Mouse (Mus musculus) central nervous system, embryonic 18 days (tissue): Measurements from ENCODE around the gene Clk1. TPM values are rescaled to one million over a fixed set of nuclear protein-coding genes. Genes with fewer than 3 reads are reported as not detected.

Source experiments
- polyA plus RNA-seq: library from polyadenylated mRNA; depleted of rRNA; stranded (reverse); fragments of >200 nt; gene quantifications from 2 replicates; pipeline ENCODE4 v1.2.3, GENCODE M21; 2012; rRNA removed

The Clk1 gene
- polyA plus RNA-seq, result 271 and 307 TPM in 2 replicates

DNA sequence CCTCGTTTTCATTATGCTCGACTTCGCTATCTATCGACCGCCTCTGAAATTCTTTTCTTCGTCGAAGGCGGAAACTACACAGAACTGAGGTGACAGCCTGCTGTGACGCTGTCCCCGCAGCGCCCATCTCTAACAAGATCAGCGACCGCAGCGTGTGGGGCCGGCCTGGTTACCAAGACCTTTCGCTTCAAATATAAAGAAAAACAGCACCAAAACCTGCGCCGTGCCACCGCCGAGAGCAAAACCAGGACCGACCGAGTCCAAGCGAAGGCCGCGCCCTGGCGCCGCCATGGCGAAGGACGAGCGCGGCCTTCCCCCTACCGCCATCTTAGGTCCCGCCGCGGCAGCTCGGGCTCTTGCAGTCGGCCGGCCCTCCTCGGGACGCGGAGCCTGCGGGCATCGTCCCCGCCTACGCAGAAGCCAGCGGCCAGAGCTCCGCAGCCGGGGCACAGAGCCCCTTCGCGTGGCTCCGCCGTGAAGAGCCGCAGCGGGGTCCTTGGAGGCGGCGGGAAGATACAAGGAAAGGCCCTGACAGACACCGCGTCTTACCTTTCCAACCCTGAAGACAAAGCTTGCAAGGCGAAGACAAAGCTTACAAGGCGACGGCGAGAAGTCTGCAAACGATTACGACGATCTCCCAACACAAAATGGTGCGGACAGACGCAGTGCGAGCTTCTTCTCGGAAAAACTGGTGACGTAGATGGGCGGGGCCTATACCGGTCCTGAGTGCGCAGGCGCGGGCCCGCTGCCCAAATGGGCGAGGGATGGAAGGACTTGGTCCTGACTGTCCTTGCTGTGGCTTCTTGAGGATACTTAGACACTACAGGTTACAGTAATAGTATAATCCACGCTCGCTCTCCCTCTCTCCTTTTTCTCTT lies at the start of gene Clk1:
TSS of gene Clk1 (minus strand) at position 696 of the 878 bp plus-strand sequence.

GRCm38 (mm10) chr1:58445143-58445722 lies 21.4 kb upstream of the Clk1 start, which contains the start of the genes Nif3l1 and Ppil3:
Gene Nif3l1 (plus strand): TSS chr1:58445151.
Gene Ppil3 (minus strand): TSS chr1:58445486.

DNA sequence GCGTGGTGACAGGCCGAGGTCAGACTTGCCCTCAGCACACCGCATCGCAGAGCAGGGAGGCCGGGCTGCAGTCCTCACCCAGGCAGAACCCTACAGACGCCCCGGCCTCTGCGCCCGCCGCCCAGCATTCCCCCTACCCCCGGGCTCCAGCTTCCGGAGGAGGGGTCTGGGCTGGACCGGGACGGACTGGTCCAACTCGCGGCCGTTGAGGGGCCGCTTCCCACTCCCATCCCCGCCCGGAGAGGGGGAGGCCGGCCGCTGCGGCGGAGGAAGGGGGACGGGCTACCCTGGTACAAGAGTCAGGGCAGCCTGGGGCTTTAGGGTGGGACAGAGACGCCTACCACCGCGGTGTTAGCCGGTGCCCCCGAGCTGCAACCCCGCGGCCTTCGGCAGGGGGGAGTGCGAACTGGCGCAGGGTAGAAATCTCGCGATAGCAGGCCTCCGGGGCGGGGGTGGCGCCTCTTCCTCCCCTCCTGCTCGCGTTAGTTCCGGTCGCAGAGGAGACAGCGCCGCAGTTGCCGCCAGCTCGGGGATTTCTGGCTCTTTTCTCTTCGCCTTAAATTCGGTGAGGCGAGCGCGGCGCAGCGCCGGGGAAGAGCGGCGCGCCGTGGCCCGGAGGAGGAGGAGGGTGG lies 31.1 kb downstream of the Clk1 start, which contains the start of gene Bzw1:
TSS of gene Bzw1 (plus strand) at position 247 of the 632 bp plus-strand sequence.

Other genes starting within 250 kb of the Clk1 start
- gene Aox4, start 213.7 kb downstream of the Clk1 start, polyA plus RNA-seq, result 1.1 TPM in 2 replicates
- 0.01 and 0.06 TPM in 2 replicates for gene Aox2, start 145.7 kb downstream of the Clk1 start, polyA plus RNA-seq
- gene Bzw1, start 31.2 kb downstream of the Clk1 start, polyA plus RNA-seq, result 150 and 165 TPM in 2 replicates
- 41.7 and 43.8 TPM in 2 replicates for gene Nif3l1, start 21.1 kb upstream of the Clk1 start, polyA plus RNA-seq
- 40.0 and 41.7 TPM in 2 replicates for gene Ppil3, start 21.4 kb upstream of the Clk1 start, polyA plus RNA-seq
- 18.4 and 19.7 TPM in 2 replicates for gene Orc2, start 81.0 kb upstream of the Clk1 start, polyA plus RNA-seq
- gene Fam126b, start 162.3 kb upstream of the Clk1 start, polyA plus RNA-seq, result 7.0 and 7.9 TPM in 2 replicates
- gene Ndufb3, start 162.3 kb upstream of the Clk1 start, polyA plus RNA-seq, result 168 and 186 TPM in 2 replicates